Mouse (Mus musculus): ENCODE data around the gene Insm1.

Gene Insm1

GRCm38 (mm10) chr2:146266539-146266938, 44.8 kb downstream of the Insm1 start:
- DNase-seq = no peak
